8 mouse cellular contexts compared by ENCODE assay signal in the genomic region with DNA sequence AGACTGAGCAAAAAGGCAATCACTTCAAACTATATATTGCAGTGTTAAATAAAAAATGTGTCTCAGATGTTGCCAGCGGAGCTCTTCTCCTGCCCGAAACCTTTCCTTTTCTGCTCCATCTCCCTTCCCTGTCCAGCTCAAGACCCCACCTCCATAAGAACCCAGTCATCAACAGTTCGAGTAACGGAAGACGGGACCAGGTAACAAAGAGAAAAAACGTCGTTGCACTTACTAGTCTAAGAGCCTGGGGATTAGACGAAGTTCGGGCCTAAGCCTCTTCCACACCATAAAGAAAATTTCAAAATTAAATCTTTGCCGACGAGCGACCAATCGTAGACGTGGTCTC. TPM values are rescaled to one million over a fixed set of nuclear protein-coding genes. Genes with fewer than 3 reads are reported as not detected.
DNase-seq lines count a peak whose midpoint lies in the region; ATAC-seq and TF ChIP-seq lines count a peak whose summit lies in the region.

A gene (minus strand): TSS at position 300 of the 346 bp plus-strand sequence.

- peak within 1 kb of the TSS; percentile 88 for H3K4me3 ChIP-seq in layer of hippocampus, adult 2 months
- peak within 1 kb of the TSS; percentile 95 for H3K4me3 ChIP-seq in embryonic facial prominence, embryonic 12.5 days
- peak within 1 kb of the TSS; percentile 95 for H3K4me3 ChIP-seq in intestine, embryonic 15.5 days (replicated peaks)
- H3K4me3 ChIP-seq in myocyte = peak within 1 kb of the TSS; percentile 89

- peak within 1 kb of the TSS; percentile 60 for H3K4me2 ChIP-seq in embryonic facial prominence, embryonic 12.5 days (replicated peaks)
- H3K4me2 ChIP-seq in intestine, embryonic 15.5 days (replicated peaks) = peak within 1 kb of the TSS; percentile 59
- peak within 1 kb of the TSS; percentile 73 for H3K4me2 ChIP-seq in myocyte (ENCODE audit: low read depth)

- ATAC-seq in embryonic facial prominence, embryonic 12.5 days (ENCODE audit: insufficient number of reproducible peaks, insufficient read depth, low FRiP score, low TSS enrichment) = no peak
- ATAC-seq in intestine, embryonic 15.5 days = no peak; the same call in 1 of the 2 replicates
- ATAC-seq in megakaryocyte-erythroid progenitor cell, adult 5-6 weeks (replicated peaks; ENCODE audit: low FRiP score, low TSS enrichment, poor library complexity, severe bottlenecking) = no peak

- peaks cover 66% of the 10 kb centered on the region for H3K79me2 ChIP-seq in myocyte (ENCODE audit: control insufficient read depth, insufficient read depth)

- H3K9ac ChIP-seq in embryonic facial prominence, embryonic 12.5 days = peak within 1 kb of the TSS; percentile 99
- H3K9ac ChIP-seq in intestine, embryonic 15.5 days = peak within 1 kb of the TSS; percentile 84

- TF ChIP-seq POLR2A in myocyte (IDR thresholded peaks at IDR 0.05; ENCODE audit: insufficient read length, low read depth) = no peak

- 0% methylated on average over 14 of the region's 14 CpGs for WGBS in embryonic facial prominence, embryonic 12.5 days
- under 1% methylated on average over 14 of the region's 14 CpGs for WGBS in intestine, embryonic 15.5 days

- no peaks in the 10 kb centered on the region for H3K9me3 ChIP-seq in embryonic facial prominence, embryonic 12.5 days
- H3K9me3 ChIP-seq in intestine, embryonic 15.5 days = no peaks in the 10 kb centered on the region

- H3K27me3 ChIP-seq in embryonic facial prominence, embryonic 12.5 days = no peaks in the 10 kb centered on the region
- H3K27me3 ChIP-seq in intestine, embryonic 15.5 days (replicated peaks) = no peaks in the 10 kb centered on the region
- H3K27me3 ChIP-seq in myocyte (ENCODE audit: control insufficient read depth, insufficient read depth, insufficient read length) = no peaks in the 10 kb centered on the region

- peaks cover 34% of the 10 kb centered on the region for H3K36me3 ChIP-seq in embryonic facial prominence, embryonic 12.5 days
- H3K36me3 ChIP-seq in intestine, embryonic 15.5 days = peaks cover 17% of the 10 kb centered on the region
- peaks cover 2% of the 10 kb centered on the region for H3K36me3 ChIP-seq in myocyte (ENCODE audit: control insufficient read depth, insufficient read depth)

- DNase-seq in layer of hippocampus, adult 2 months (ENCODE audit: low spot score in 2 of 2) = no peak
- no peak for DNase-seq in layer of hippocampus, adult 8-10 months (ENCODE audit: low spot score in 2 of 2)
- no peak for DNase-seq in urinary bladder, postnatal 4 days (ENCODE audit: low spot score in 2 of 2)
- DNase-seq in adrenal gland, adult 2 months = no peak

- no peak for TF ChIP-seq CTCF in layer of hippocampus, adult 2 months (conservative IDR thresholded peaks at IDR 0.05)

- peak within 1 kb of the TSS; percentile 93 for H3K27ac ChIP-seq in layer of hippocampus, adult 2 months
- H3K27ac ChIP-seq in embryonic facial prominence, embryonic 12.5 days = peak within 1 kb of the TSS; percentile 98
- H3K27ac ChIP-seq in intestine, embryonic 15.5 days = peak within 1 kb of the TSS; percentile 93

- H3ac ChIP-seq in myocyte (ENCODE audit: control insufficient read depth, insufficient read length) = peak within 1 kb of the TSS; percentile 57

- peaks cover 25% of the 10 kb centered on the region for H3K4me1 ChIP-seq in embryonic facial prominence, embryonic 12.5 days
- 0 out of 2 replicates have a peak, but pooled peaks cover 6% of the 10 kb centered on the region for H3K4me1 ChIP-seq in intestine, embryonic 15.5 days (replicated peaks)

TF ChIP-seq in myocyte, 11 proteins besides CTCF, POLR2A, EP300 and RAD21:
- TF ChIP-seq USF1 (IDR thresholded peaks at IDR 0.05; ENCODE audit: low read depth) (no peak), TCF3 (IDR thresholded peaks at IDR 0.05; ENCODE audit: insufficient read length, low read depth) (no peak), MYOG (IDR thresholded peaks at IDR 0.05; ENCODE audit: control insufficient read depth in 1 of 3, insufficient read depth in 1 of 3, insufficient read length in 2 of 3, low read depth in 2 of 3) (no peak), MAX (IDR thresholded peaks at IDR 0.05; ENCODE audit: low read depth) (no peak), TCF12 (IDR thresholded peaks at IDR 0.05; ENCODE audit: insufficient read depth, poor library complexity, severe bottlenecking) (no peak), SRF (IDR thresholded peaks at IDR 0.05; ENCODE audit: control insufficient read depth, insufficient read length, low read depth) (no peak), POLR2AphosphoS2 (IDR thresholded peaks at IDR 0.05; ENCODE audit: insufficient read length, low read depth) (no peak), REST (IDR thresholded peaks at IDR 0.05; ENCODE audit: insufficient read depth, insufficient read length) (no peak), E2F4 (IDR thresholded peaks at IDR 0.05; ENCODE audit: insufficient read depth) (no peak), CEBPB (IDR thresholded peaks at IDR 0.05; ENCODE audit: insufficient read depth, poor library complexity, severe bottlenecking) (no peak), MYOD1 (IDR thresholded peaks at IDR 0.05; ENCODE audit: control insufficient read depth in 1 of 3, insufficient read length in 2 of 3, low read depth in 2 of 3) (no peak)

RNA-seq across cellular contexts. Expression of the gene that starts here (rescaled TPM):
- under 1 TPM; 0.38 to 0.56 TPM for total RNA-seq in layer of hippocampus, adult 2 months (2021)
- total RNA-seq in layer of hippocampus, adult 8-10 months (2022) = under 1 TPM; 0.27 to 0.52 (median 0.40) TPM
- 7.8 and 8.9 TPM in 2 replicates for polyA plus RNA-seq in embryonic facial prominence, embryonic 12.5 days (2016; fragmentation: Nextera tagmentation; extraction: Ambion mirVana)
- 6.6 and 6.8 TPM in 2 replicates for polyA plus RNA-seq in intestine, embryonic 15.5 days (2015; fragmentation: Nextera tagmentation; extraction: Ambion mirVana)
- polyA plus RNA-seq in myocyte (2012; fragmentation: generic; extraction: Trizol) = 9.3 TPM
- total RNA-seq in megakaryocyte-erythroid progenitor cell, adult 5-6 weeks (2014; fragmentation: Nextera tagmentation) = 16.6 and 16.8 TPM in 2 replicates
- total RNA-seq in megakaryocyte-erythroid progenitor cell, adult 5-6 weeks (2017) = 8.1 and 11.4 TPM in 2 replicates
- total RNA-seq in adrenal gland, adult 2 months (2021) = 1 to 10 TPM in 1 of 2 experiments, under 1 TPM in 1; 0.95 to 1.0 TPM
- polyA plus RNA-seq in adrenal gland, adult 2 months (2012; rRNA removed) = 0.04 and 0.21 TPM in 2 replicates

Comparison
In these comparisons a context has a peak if more than half of its experiments do, and no peak if none do; other contexts are left out.
1. RNA of the gene that starts here (total RNA-seq): 8.1 to 16.8 TPM in megakaryocyte-erythroid progenitor cell, adult 5-6 weeks; 0.95 to 1.0 TPM in adrenal gland, adult 2 months, 0.38 to 0.56 TPM in layer of hippocampus, adult 2 months and 0.27 to 0.52 TPM in layer of hippocampus, adult 8-10 months; every median in the first group is over 4 times any median in the second.
2. Peak in every context shown above with its lines, with median percentiles within 50 percentile points of each other: H3K27ac ChIP-seq, H3K4me3 ChIP-seq and H3K4me2 ChIP-seq.